Mouse (Mus musculus) heart, adult 2 months (tissue): ENCODE measurements around the gene Aldh2. TPM values are rescaled to one million over a fixed set of nuclear protein-coding genes. Genes with fewer than 3 reads are reported as not detected.
A peak's percentile ranks its signal among the peaks of the same experiment; 100 is the strongest.
"Not testable (repeated sequence)": the region's sequence is repeated elsewhere in the genome, so short reads cannot be mapped to it uniquely, and the experiment has no call there.

Source experiments
- DNase-seq, 2 experiments: peaks; one replicate each; pipeline ENCODE4 v3.0.0; 2021
- H3K27ac ChIP-seq: fragments of 200-600 bp; 2 replicates; pipeline ENCODE4 v1.8.1; 2022
- H3K27me3 ChIP-seq: fragments of 200-500 bp; 2 replicates; pipeline ENCODE4 v1.6.1; 2012; ENCODE audit warnings: mild to moderate bottlenecking, low read length, inconsistent platforms, mixed read lengths; ENCODE audit not compliant: control insufficient read depth, insufficient read depth
- H3K36me3 ChIP-seq: fragments of 200-500 bp; 2 replicates; pipeline ENCODE4 v1.6.1; 2012; ENCODE audit warnings: low read length, inconsistent platforms; ENCODE audit not compliant: control insufficient read depth, insufficient read depth
- H3K4me1 ChIP-seq: fragments of 200-500 bp; 2 replicates; pipeline ENCODE4 v1.6.1; 2011; ENCODE audit warnings: low read length; ENCODE audit not compliant: control insufficient read depth, insufficient read depth
- H3K4me3 ChIP-seq: fragments of 200-600 bp; 2 replicates; pipeline ENCODE4 v1.8.1; 2022
- H3K79me2 ChIP-seq: fragments of 200-500 bp; replicated peaks from 2 replicates; pipeline ENCODE4 v1.6.1; 2012; ENCODE audit warnings: mild to moderate bottlenecking, inconsistent platforms, low read length, moderate library complexity, mixed read lengths; ENCODE audit not compliant: control insufficient read depth, insufficient read depth
- H3K9ac ChIP-seq: fragments of 200-500 bp; 2 replicates; pipeline ENCODE4 v1.6.1; 2012; ENCODE audit warnings: low read depth, mild to moderate bottlenecking, control low read depth, inconsistent platforms, low read length, mixed read lengths
- CTCF ChIP-seq: fragments of 200-600 bp; IDR thresholded peaks from 2 replicates; pipeline ENCODE4 v1.8.1; 2022; ENCODE audit warnings: antibody characterized with exemption, mild to moderate bottlenecking, moderate library complexity
- EP300 ChIP-seq: fragments of 200-500 bp; IDR thresholded peaks from 2 replicates; pipeline ENCODE4 v1.6.1; 2011; ENCODE audit warnings: low read depth, low read length, control low read depth; ENCODE audit not compliant: insufficient read depth
- POLR2A ChIP-seq: fragments of 200-500 bp; IDR thresholded peaks from 2 replicates; pipeline ENCODE4 v1.6.1; 2011; ENCODE audit warnings: mild to moderate bottlenecking, low read depth, low read length, control low read depth; ENCODE audit not compliant: insufficient read depth
- WGBS: fragments of 180-500 bp; shearing (Covaris S2); methylation state at CpG from one replicate; pipeline ENCODE4 v1.1.7; 2018; 5-methylcytosine and 5-hydroxymethylcytosine counted together
- intact Hi-C: fragments of 180-260 bp; cut with DNase I; formaldehyde crosslinking; loops from one replicate; pipeline ENCODE4 v1.15.1; 2025
- polyA plus RNA-seq: library from polyadenylated mRNA; depleted of rRNA; stranded (reverse); fragments of >200 nt; gene quantifications from 2 replicates; pipeline ENCODE4 v1.2.3, GENCODE M21; 2012
- total RNA-seq, 2 experiments: library from RNA; stranded (reverse); gene quantifications; 2 replicates each; pipeline ENCODE4 v1.2.3; 2021

The Aldh2 gene
- total and polyA plus RNA-seq, 3 experiments: 339 to 433 (median 371) TPM

- Histone ChIP-seq H3K27me3 (no peaks in the 10 kb centered on the region), H3K4me3 (no peak overlapping the region), H3K27ac (no peak overlapping the region), H3K9ac (no peak overlapping the region), H3K4me1 (no peaks in the 10 kb centered on the region), H3K79me2 (no peaks in the 10 kb centered on the region), H3K36me3 (no peaks in the 10 kb centered on the region)
- intact Hi-C loops: loop anchor here (5.0 kb wide), 1 partner anchor 214 kb away; no protein-coding TSS in a partner anchor
- WGBS: 4% methylated on average over 1 of the region's 1 CpGs
- TF ChIP-seq POLR2A: no peak
- TF ChIP-seq CTCF: peak; percentile 97
- DNase-seq: peak; percentile 60 to 81
These were observed 34.2 kb upstream of the Aldh2 start for GRCm38 (mm10) chr5:121627871-121628270.

GRCm38 (mm10) chr5:121623241-121623640 lies 29.6 kb upstream of the Aldh2 start:
- Histone ChIP-seq H3K4me3 (no peak overlapping the region), H3K36me3 (no peaks in the 10 kb centered on the region), H3K27me3 (no peaks in the 10 kb centered on the region), H3K4me1 (0 out of 2 replicates have a peak, but pooled peaks cover 1% of the 10 kb centered on the region), H3K9ac (no peak overlapping the region), H3K27ac (no peak overlapping the region), H3K79me2 (no peaks in the 10 kb centered on the region)
- intact Hi-C loops: no loop called here
- 91% methylated on average over 3 of the region's 3 CpGs for WGBS
- TF ChIP-seq EP300 (no peak), CTCF (no peak), POLR2A (no peak)
- DNase-seq: no peak

- intact Hi-C loops: loop anchor here (1.0 kb wide), 1 partner anchor 56 kb away; no protein-coding TSS in a partner anchor
- H3K4me3 ChIP-seq: no peak overlapping the region
- no peak overlapping the region for H3K27ac ChIP-seq
- no peak overlapping the region for H3K9ac ChIP-seq
- H3K27me3 ChIP-seq: no peaks in the 10 kb centered on the region
- WGBS: 81% methylated on average over 5 of the region's 5 CpGs
- TF ChIP-seq EP300: no peak
- no peak for TF ChIP-seq POLR2A
- no peak for TF ChIP-seq CTCF
- no peaks in the 10 kb centered on the region for H3K36me3 ChIP-seq
- DNase-seq: no peak
- 0 out of 2 replicates have a peak, but pooled peaks cover 1% of the 10 kb centered on the region for H3K4me1 ChIP-seq
- no peaks in the 10 kb centered on the region for H3K79me2 ChIP-seq
These were observed 27.5 kb upstream of the Aldh2 start for GRCm38 (mm10) chr5:121621102-121621501.

GRCm38 (mm10) chr5:121618592-121619513 lies 25.2 kb upstream of the Aldh2 start, which contains the start of gene Acad12:
Acad12 (minus strand) TSS chr5:121618938.
- Histone ChIP-seq H3K4me3 (peak within 1 kb of the TSS; percentile 84), H3K36me3 (no peaks in the 10 kb centered on the region), H3K27me3 (no peaks in the 10 kb centered on the region), H3K4me1 (0 out of 2 replicates have a peak, but pooled peaks cover 1% of the 10 kb centered on the region), H3K79me2 (no peaks in the 10 kb centered on the region), H3K27ac (peak within 1 kb of the TSS; percentile 95), H3K9ac (peak within 1 kb of the TSS; percentile 94)
- DNase-seq: peak; percentile 89 to 91
- TF ChIP-seq CTCF (peak; percentile 34), EP300 (no peak), POLR2A (peak; percentile 97)
- WGBS: under 1% methylated on average over 45 of the region's 58 CpGs
- intact Hi-C loops: no loop called here

GRCm38 (mm10) chr5:121614921-121615320 lies 21.3 kb upstream of the Aldh2 start:
- WGBS: 25% methylated on average over 3 of the region's 3 CpGs
- intact Hi-C loops, H3K4me3 ChIP-seq, H3K27me3 ChIP-seq, H3K9ac ChIP-seq, H3K36me3 ChIP-seq, DNase-seq, H3K79me2 ChIP-seq, H3K4me1 ChIP-seq, H3K27ac ChIP-seq: not testable (repeated sequence)
- TF ChIP-seq EP300: 0 out of 2 replicates have a peak, but pooled peaks have one; percentile 40

GRCm38 (mm10) chr5:121612036-121612435 lies 18.4 kb upstream of the Aldh2 start:
- DNase-seq: no peak
- H3K9ac ChIP-seq: no peak overlapping the region
- TF ChIP-seq POLR2A (no peak), CTCF (no peak), EP300 (no peak)
- peak overlapping the region; percentile 40 for H3K27ac ChIP-seq
- H3K4me3 ChIP-seq: no peak overlapping the region
- no peaks in the 10 kb centered on the region for H3K79me2 ChIP-seq
- 66% methylated on average over 6 of the region's 6 CpGs for WGBS
- H3K4me1 ChIP-seq: no peaks in the 10 kb centered on the region
- intact Hi-C loops: no loop called here
- no peaks in the 10 kb centered on the region for H3K27me3 ChIP-seq
- H3K36me3 ChIP-seq: no peaks in the 10 kb centered on the region

GRCm38 (mm10) chr5:121609556-121610135 lies 16.0 kb upstream of the Aldh2 start:
- intact Hi-C loops, H3K79me2 ChIP-seq, H3K27ac ChIP-seq, H3K9ac ChIP-seq, H3K27me3 ChIP-seq, H3K36me3 ChIP-seq, H3K4me1 ChIP-seq, H3K4me3 ChIP-seq, DNase-seq: not testable (repeated sequence)
- 58% methylated on average over 8 of the region's 8 CpGs for WGBS
